Mouse (Mus musculus) layer of hippocampus, postnatal 10 days (tissue): Measurements from ENCODE around the gene Traf3ip1. TPM values are rescaled to one million over a fixed set of nuclear protein-coding genes. Genes with fewer than 3 reads are reported as not detected.
"Not testable (repeated sequence)": the region's sequence is repeated elsewhere in the genome, so short reads cannot be mapped to it uniquely, and the experiment has no call there.

Experiments used
- DNase-seq, 2 experiments: peaks; one replicate each; pipeline ENCODE4 v3.0.0; 2021; ENCODE audit warnings: low spot score in 2 of 2
- total RNA-seq, 2 experiments: library from RNA; stranded (reverse); gene quantifications; 2 replicates each; pipeline ENCODE4 v1.2.3; 2021

Gene Traf3ip1
- total RNA-seq, 2 experiments from 2014 or later: 12.9 to 14.9 TPM

- no peak for DNase-seq
Measured at GRCm38 (mm10) chr1:91465244-91465643, 29.2 kb upstream of the Traf3ip1 start.

GRCm38 (mm10) chr1:91466186-91466585 is 28.3 kb upstream of the Traf3ip1 start:
- DNase-seq: no peak

- DNase-seq: no peak
Measured at GRCm38 (mm10) chr1:91469888-91470419, 24.5 kb upstream of the Traf3ip1 start.

- not testable (repeated sequence) for DNase-seq
Measured at GRCm38 (mm10) chr1:91478145-91478544, 16.3 kb upstream of the Traf3ip1 start.

GRCm38 (mm10) chr1:91478958-91479357 is 15.5 kb upstream of the Traf3ip1 start:
- no peak for DNase-seq

GRCm38 (mm10) chr1:91482616-91483211 is 11.7 kb upstream of the Traf3ip1 start:
- no peak for DNase-seq

- peak; percentile 84 to 85 for DNase-seq
Measured at GRCm38 (mm10) chr1:91483304-91484010, 11.0 kb upstream of the Traf3ip1 start.

GRCm38 (mm10) chr1:91484011-91484346 is 10.5 kb upstream of the Traf3ip1 start:
- no peak for DNase-seq

GRCm38 (mm10) chr1:91485422-91485821 is 9.0 kb upstream of the Traf3ip1 start:
- no peak for DNase-seq

- no peak for DNase-seq
Measured at GRCm38 (mm10) chr1:91486165-91486564, 8.3 kb upstream of the Traf3ip1 start.

GRCm38 (mm10) chr1:91490322-91490721 is 4.1 kb upstream of the Traf3ip1 start:
- no peak for DNase-seq

- DNase-seq: no peak
Measured at GRCm38 (mm10) chr1:91492740-91493139, 1.7 kb upstream of the Traf3ip1 start.

GRCm38 (mm10) chr1:91493938-91494337 is 509 bp upstream of the Traf3ip1 start:
- no peak for DNase-seq

- DNase-seq: no peak
Measured at GRCm38 (mm10) chr1:91495321-91495720, 874 bp downstream of the Traf3ip1 start.

GRCm38 (mm10) chr1:91498579-91498978 is 4.1 kb downstream of the Traf3ip1 start:
- no peak for DNase-seq

- no peak for DNase-seq
Measured at GRCm38 (mm10) chr1:91504615-91505014, 10.2 kb downstream of the Traf3ip1 start.

- peak in 1 of 2 experiments; percentile 29 for DNase-seq
Measured at GRCm38 (mm10) chr1:91514916-91515315, 20.5 kb downstream of the Traf3ip1 start.

GRCm38 (mm10) chr1:91515642-91516041 is 21.2 kb downstream of the Traf3ip1 start:
- DNase-seq: no peak

GRCm38 (mm10) chr1:91523759-91524158 is 29.3 kb downstream of the Traf3ip1 start:
- peak; percentile 69 to 80 for DNase-seq

- DNase-seq: peak in 1 of 2 experiments; percentile 20
Measured at GRCm38 (mm10) chr1:91525838-91526237, 31.4 kb downstream of the Traf3ip1 start.

GRCm38 (mm10) chr1:91530166-91530565 is 35.7 kb downstream of the Traf3ip1 start:
- DNase-seq: no peak

GRCm38 (mm10) chr1:91532243-91532642 is 37.8 kb downstream of the Traf3ip1 start:
- no peak for DNase-seq

- no peak for DNase-seq
Measured at GRCm38 (mm10) chr1:91532892-91533291, 38.4 kb downstream of the Traf3ip1 start.
